Mouse (Mus musculus): ENCODE results near the gene Ado. TPM values are rescaled to one million over a fixed set of nuclear protein-coding genes. Genes with fewer than 3 reads are reported as not detected.

Ado gene
- polyA plus RNA-seq, 1 experiment from 2014 or later, result 56.2 TPM

DNA sequence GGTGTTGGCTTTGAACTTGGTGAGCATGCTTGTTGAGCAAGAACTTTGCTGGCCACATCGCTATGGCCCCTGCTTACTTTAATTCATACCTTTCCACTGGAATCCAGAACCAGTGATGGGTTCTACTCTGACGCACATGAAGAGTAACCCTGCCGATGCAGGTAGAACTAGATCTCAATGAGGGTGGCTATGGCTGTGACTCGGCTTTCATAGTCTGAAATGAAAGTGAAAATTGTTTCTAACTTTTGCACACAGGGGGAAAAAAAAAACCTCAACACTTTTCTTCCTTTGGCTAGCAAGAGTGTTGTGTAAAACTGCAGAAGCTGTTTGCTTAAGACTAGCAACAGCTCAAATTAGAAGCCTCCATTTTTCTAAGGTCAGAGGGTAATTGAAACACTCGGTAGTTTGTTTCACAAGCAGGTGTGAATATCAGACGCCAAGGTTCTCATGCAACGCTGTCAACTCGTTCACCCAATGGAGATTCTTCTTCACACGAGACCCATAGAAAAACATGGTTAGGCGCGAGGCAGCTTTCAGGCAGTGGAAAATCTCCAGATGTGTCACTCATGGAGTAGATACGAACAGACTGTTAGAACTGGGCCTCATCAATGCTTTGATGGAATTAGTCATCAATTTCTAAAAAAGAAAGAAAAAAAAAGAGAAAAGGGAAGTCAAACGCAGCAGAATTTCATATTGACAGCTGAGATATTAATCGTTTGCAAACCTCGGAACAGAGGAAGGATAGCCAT, 51.4 kb downstream of the Ado start:
- ATAC-seq (ENCODE audit: low FRiP score), result no peak
- Histone ChIP-seq H3K36me3 (replicated peaks) (no peaks in the 10 kb centered on the region), H3K9ac (no peak overlapping the region), H3K27me3 (no peaks in the 10 kb centered on the region), H3K4me1 (no peaks in the 10 kb centered on the region), H3K4me2 (no peak overlapping the region), H3K4me3 (replicated peaks) (no peak overlapping the region), H3K9me3 (no peaks in the 10 kb centered on the region), H3K27ac (no peak overlapping the region)
- whole genome bisulfite sequencing, result 93% methylated on average over 15 of the region's 15 CpGs

Other genes starting within 250 kb of the Ado start
- 0.20 and 0.37 TPM in 2 replicates for gene Egr2, start 13.5 kb downstream of the Ado start, polyA plus RNA-seq (2016; fragmentation: Nextera tagmentation; extraction: Ambion mirVana)